Mouse (Mus musculus) small intestine, adult 2 months (tissue): ENCODE data around the gene Apobec3. TPM values are rescaled to one million over a fixed set of nuclear protein-coding genes. Genes with fewer than 3 reads are reported as not detected.

Source experiments
- H3K27ac ChIP-seq: fragments of 200-500 bp; 2 replicates; pipeline ENCODE4 v1.5.1; 2012; ENCODE audit warnings: low read depth, low read length, control low read depth, inconsistent platforms; ENCODE audit not compliant: insufficient read depth
- H3K27me3 ChIP-seq: fragments of 200-500 bp; 2 replicates; pipeline ENCODE4 v1.6.1; 2012; ENCODE audit warnings: mild to moderate bottlenecking, moderate library complexity, low read length, inconsistent platforms; ENCODE audit not compliant: control insufficient read depth, insufficient read depth
- H3K36me3 ChIP-seq: fragments of 200-500 bp; 2 replicates; pipeline ENCODE4 v1.6.1; 2012; ENCODE audit warnings: mild to moderate bottlenecking, low read length, control low read depth, inconsistent platforms; ENCODE audit not compliant: control insufficient read depth, insufficient read depth
- H3K4me1 ChIP-seq: fragments of 200-500 bp; 2 replicates; pipeline ENCODE4 v1.6.1; 2012; ENCODE audit warnings: low read length, inconsistent platforms, mixed read lengths; ENCODE audit not compliant: control insufficient read depth, insufficient read depth, insufficient read length
- H3K4me3 ChIP-seq: fragments of 200-500 bp; 2 replicates; pipeline ENCODE4 v1.5.1; 2012; ENCODE audit warnings: low read depth, mild to moderate bottlenecking, control low read depth, inconsistent platforms, low read length, moderate library complexity
- CTCF ChIP-seq: fragments of 200-500 bp; IDR thresholded peaks from 2 replicates; pipeline ENCODE4 v1.5.1; 2012; ENCODE audit warnings: low read depth, mild to moderate bottlenecking, control low read depth, inconsistent platforms, low read length, moderate library complexity, mixed read lengths; ENCODE audit not compliant: insufficient replicate concordance, insufficient read length; ENCODE audit errors: extremely low read depth
- POLR2A ChIP-seq: fragments of 200-500 bp; IDR thresholded peaks from 2 replicates; pipeline ENCODE4 v1.6.1; 2012; ENCODE audit warnings: low read depth, mild to moderate bottlenecking, control low read depth, inconsistent platforms, low read length, moderate library complexity
- WGBS: fragments of 180-500 bp; shearing (Covaris S2); methylation state at CpG from one replicate; pipeline ENCODE4 v1.1.7; 2018; 5-methylcytosine and 5-hydroxymethylcytosine counted together
- polyA plus RNA-seq: library from polyadenylated mRNA; depleted of rRNA; stranded (reverse); fragments of >200 nt; gene quantifications from 2 replicates; pipeline ENCODE4 v1.2.3, GENCODE M21; 2012

The Apobec3 gene
- polyA plus RNA-seq, 1 experiment: 21.1 TPM

DNA sequence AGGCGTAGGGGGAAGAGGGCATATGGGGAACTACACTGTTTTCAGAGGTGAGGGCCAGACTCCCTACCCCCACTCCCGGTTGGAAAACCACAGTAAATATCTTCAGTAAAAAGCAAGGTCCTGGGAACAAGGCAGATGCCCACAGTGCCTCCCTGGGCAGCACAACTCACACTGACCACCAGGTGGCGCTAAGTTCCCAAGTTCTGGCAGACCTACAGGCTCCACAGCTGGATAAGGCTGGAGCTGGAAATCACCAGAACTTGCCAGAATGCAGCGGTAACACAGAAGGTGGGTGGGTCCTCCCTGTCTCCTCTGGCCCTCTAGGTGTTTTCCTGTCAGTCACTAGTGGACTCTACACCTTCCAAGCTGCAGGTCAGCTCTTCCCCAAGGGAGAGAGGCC is 54.6 kb downstream of the Apobec3 start:
- Histone ChIP-seq H3K4me3 (no peak overlapping the region), H3K4me1 (peaks cover 3% of the 10 kb centered on the region; the same call in 1 of the 2 replicates), H3K27ac (no peak overlapping the region), H3K36me3 (no peaks in the 10 kb centered on the region), H3K27me3 (no peaks in the 10 kb centered on the region; the same call in 1 of the 2 replicates)
- WGBS: 5% methylated on average over 4 of the region's 4 CpGs
- no peak for TF ChIP-seq POLR2A
- peak; percentile 91; the same call in 1 of the 2 replicates for TF ChIP-seq CTCF

DNA sequence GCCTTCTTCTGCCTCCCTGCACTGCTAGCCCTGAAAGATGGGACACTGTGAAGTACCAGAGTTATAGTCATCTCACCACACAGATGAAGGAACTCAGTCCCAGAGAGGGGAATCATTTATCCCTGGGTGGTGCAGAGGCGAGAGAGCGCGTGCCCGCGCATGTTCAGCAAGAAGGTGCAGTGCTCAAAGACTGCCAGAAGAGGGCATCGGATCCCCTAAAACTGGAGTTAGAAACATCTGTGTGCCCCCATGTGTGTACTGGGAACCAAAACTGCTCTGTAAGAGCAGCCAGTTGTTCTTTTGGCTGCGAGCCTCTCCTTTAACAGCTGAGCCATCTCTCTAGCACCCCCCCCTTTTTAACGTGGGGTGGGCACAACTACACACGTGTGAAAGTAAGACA is 55.3 kb downstream of the Apobec3 start:
- Histone ChIP-seq H3K27ac (no peak overlapping the region), H3K4me3 (no peak overlapping the region), H3K36me3 (no peaks in the 10 kb centered on the region), H3K27me3 (no peaks in the 10 kb centered on the region; the same call in 1 of the 2 replicates), H3K4me1 (peaks cover 3% of the 10 kb centered on the region; the same call in 1 of the 2 replicates)
- WGBS: 74% methylated on average over 9 of the region's 9 CpGs
- peak; percentile 25; the same call in 1 of the 2 replicates for TF ChIP-seq CTCF
- no peak for TF ChIP-seq POLR2A

- no peak for TF ChIP-seq POLR2A
- TF ChIP-seq CTCF: peak; percentile 16; the same call in 1 of the 2 replicates
- Histone ChIP-seq H3K27ac (no peak overlapping the region), H3K4me3 (no peak overlapping the region), H3K27me3 (no peaks in the 10 kb centered on the region; the same call in 1 of the 2 replicates), H3K4me1 (peaks cover 3% of the 10 kb centered on the region; the same call in 1 of the 2 replicates), H3K36me3 (no peaks in the 10 kb centered on the region)
- WGBS: 56% methylated on average over 6 of the region's 6 CpGs
Observed at GRCm38 (mm10) chr15:79947681-79948080, 56.2 kb downstream of the Apobec3 start.

GRCm38 (mm10) chr15:79950250-79951025 is 59.0 kb downstream of the Apobec3 start:
- no peaks in the 10 kb centered on the region for H3K36me3 ChIP-seq
- peak overlapping the region; percentile 27 for H3K4me3 ChIP-seq
- peak; percentile 57; the same call in 1 of the 2 replicates for TF ChIP-seq CTCF
- no peak for TF ChIP-seq POLR2A
- H3K27me3 ChIP-seq: no peaks in the 10 kb centered on the region; the same call in 1 of the 2 replicates
- peaks cover 3% of the 10 kb centered on the region; the same call in 1 of the 2 replicates for H3K4me1 ChIP-seq
- H3K27ac ChIP-seq: no peak overlapping the region
- WGBS: 7% methylated on average over 24 of the region's 24 CpGs

DNA sequence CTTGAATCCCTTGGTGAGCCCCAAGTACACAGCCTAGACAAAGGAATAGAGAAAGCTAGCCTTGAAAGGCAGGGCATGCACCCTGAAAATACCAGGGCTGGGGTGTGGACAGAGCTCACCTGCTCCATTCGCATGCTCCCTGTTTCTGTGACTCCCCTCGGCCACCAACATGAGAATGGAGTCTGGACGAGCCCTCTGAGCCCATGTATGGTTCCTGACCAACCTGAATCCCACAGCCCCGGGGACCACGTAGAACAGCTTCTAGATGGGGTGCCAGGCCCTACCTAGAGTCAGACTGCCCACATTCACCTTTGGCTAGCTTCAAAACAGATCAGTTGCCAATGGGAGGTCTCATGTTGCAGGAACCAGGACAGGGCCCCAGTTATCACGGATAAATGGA is 59.8 kb downstream of the Apobec3 start:
- no peak overlapping the region for H3K27ac ChIP-seq
- 86% methylated on average over 6 of the region's 6 CpGs for WGBS

GRCm38 (mm10) chr15:79951730-79952503 is 60.5 kb downstream of the Apobec3 start:
- TF ChIP-seq POLR2A (no peak), CTCF (no peak)
- H3K36me3 ChIP-seq: no peaks in the 10 kb centered on the region
- no peak overlapping the region for H3K4me3 ChIP-seq
- 54% methylated on average over 14 of the region's 14 CpGs for WGBS
- H3K27me3 ChIP-seq: no peaks in the 10 kb centered on the region; the same call in 1 of the 2 replicates
- H3K4me1 ChIP-seq: peaks cover 6% of the 10 kb centered on the region; the same call in 1 of the 2 replicates
- peak overlapping the region; percentile 7; the same call in 1 of the 2 replicates for H3K27ac ChIP-seq

More for the DNA sequence above, 59.8 kb downstream of the Apobec3 start:
- H3K27me3 ChIP-seq: no peaks in the 10 kb centered on the region; the same call in 1 of the 2 replicates
- no peaks in the 10 kb centered on the region for H3K36me3 ChIP-seq
- H3K4me1 ChIP-seq: peaks cover 6% of the 10 kb centered on the region; the same call in 1 of the 2 replicates
- H3K4me3 ChIP-seq: no peak overlapping the region
- no peak for TF ChIP-seq CTCF
- no peak for TF ChIP-seq POLR2A
